ENCODE assay signal across 11 mouse cellular contexts in genomic region chr14:103096621-103097020, GRCm38 (mm10). TPM values are rescaled to one million over a fixed set of nuclear protein-coding genes. Genes with fewer than 3 reads are reported as not detected.
A peak's percentile ranks its signal among the peaks of the same experiment; 100 is the strongest.
DNase-seq lines count a peak whose midpoint lies in the region; ATAC-seq and TF ChIP-seq lines count a peak whose summit lies in the region.
"Had no signal": no experiment of that assay in that cellular context is flagged by ENCODE, and none has a peak within 500 bp of the region (broad histone marks: within the 10 kb centered on the region; RNA-seq: fewer than 3 reads in every experiment).

No protein-coding gene starts in this region.

- peak; percentile 43 for DNase-seq in heart, adult 8-10 months (ENCODE audit: low spot score)
- DNase-seq in heart, postnatal 4 days, result no peak
- peak; percentile 27 for DNase-seq in adrenal gland, postnatal 25 days
- DNase-seq in right cerebral cortex, postnatal 25 days, result no peak
- no peak for DNase-seq in left cerebral cortex, adult 18-20 months (ENCODE audit: low spot score in 2 of 2)
- DNase-seq in ovary, postnatal 10 days (ENCODE audit: low spot score), result no peak
- DNase-seq: kidney, adult 8-10 months had no signal

- WGBS in lung, embryonic 16.5 days, result 50% methylated on average over 6 of the region's 6 CpGs

- peak overlapping the region; percentile 29 for H3K4me2 ChIP-seq in lung, embryonic 16.5 days (ENCODE audit: low read depth, low read length)

- H3K27me3 ChIP-seq in E14TG2a.4 (ENCODE audit: insufficient read depth, low read length), result peaks cover 6% of the 10 kb centered on the region
- H3K27me3 ChIP-seq in lung, embryonic 16.5 days (ENCODE audit: control insufficient read depth, insufficient read depth, low read depth, low read length), result no peaks in the 10 kb centered on the region

- no peak overlapping the region for H3K9ac ChIP-seq in lung, embryonic 16.5 days (ENCODE audit: low read length)

- H3K4me1 ChIP-seq in E14TG2a.4 (replicated peaks; ENCODE audit: low read depth, low read length), result peaks cover 67% of the 10 kb centered on the region
- peaks cover 19% of the 10 kb centered on the region for H3K4me1 ChIP-seq in lung, embryonic 16.5 days (replicated peaks; ENCODE audit: control insufficient read depth, insufficient read depth, low read length)

- H3K9me3 ChIP-seq in E14TG2a.4 (ENCODE audit: low read length), result no peaks in the 10 kb centered on the region
- H3K9me3 ChIP-seq in lung, embryonic 16.5 days (ENCODE audit: control insufficient read depth, low read length), result no peaks in the 10 kb centered on the region

- H3K36me3 ChIP-seq in E14TG2a.4 (ENCODE audit: insufficient read depth, low read length), result peaks cover 51% of the 10 kb centered on the region
- peaks cover 7% of the 10 kb centered on the region for H3K36me3 ChIP-seq in lung, embryonic 16.5 days (ENCODE audit: control insufficient read depth, insufficient read depth, low read length)

- no peak for TF ChIP-seq CTCF in E14TG2a.4 (conservative IDR thresholded peaks at IDR 0.05; ENCODE audit: low read length)

- peak overlapping the region; percentile 92 for H3K4me3 ChIP-seq in E14TG2a.4 (replicated peaks; ENCODE audit: low read length)
- H3K4me3 ChIP-seq in lung, embryonic 16.5 days (ENCODE audit: low read length), result no peak overlapping the region

- no peak overlapping the region for H3K27ac ChIP-seq in lung, embryonic 16.5 days (ENCODE audit: low read length)

- ATAC-seq in lung, embryonic 16.5 days (ENCODE audit: low read depth), result no peak

RNA-seq across cellular contexts. Expression of gene Fbxl3, which starts 2.7 kb away (rescaled TPM):
- 10 to 100 TPM; 45.0 to 59.5 (median 55.1) TPM for total RNA-seq in heart, adult 8-10 months (2022)
- total RNA-seq in heart, postnatal 4 days (2021), result 10 to 100 TPM; 57.6 to 59.7 TPM
- total RNA-seq in adrenal gland, postnatal 25 days (2021), result 76.8 and 86.4 TPM in 2 replicates
- 22.6 and 24.7 TPM in 2 replicates for polyA plus RNA-seq in lung, embryonic 16.5 days (2015; fragmentation: Nextera tagmentation; extraction: Ambion mirVana)
- total RNA-seq in left cerebral cortex, adult 18-20 months (2021), result 10 to 100 TPM; 95.1 to 97.8 TPM

RNA-seq across cellular contexts. Expression of gene Cln5, which starts 26.6 kb away (rescaled TPM):
- 10 to 100 TPM; 18.7 to 24.8 (median 21.1) TPM for total RNA-seq in heart, adult 8-10 months (2022)
- total RNA-seq in heart, postnatal 4 days (2021), result 10 to 100 TPM; 17.8 to 18.3 TPM
- 32.4 and 32.8 TPM in 2 replicates for total RNA-seq in adrenal gland, postnatal 25 days (2021)
- polyA plus RNA-seq in lung, embryonic 16.5 days (2015; fragmentation: Nextera tagmentation; extraction: Ambion mirVana), result 30.2 and 32.5 TPM in 2 replicates
- 10 to 100 TPM; 11.1 to 12.3 TPM for total RNA-seq in left cerebral cortex, adult 18-20 months (2021)

RNA-seq across cellular contexts. Expression of gene Acod1, which starts 49.8 kb away (rescaled TPM):
- total RNA-seq in heart, adult 8-10 months (2022), result under 1 TPM in 1 of 4 experiments, not detected in 3; 0.09 TPM
- not detected for total RNA-seq in heart, postnatal 4 days (2021)
- not detected in 2 replicates for total RNA-seq in adrenal gland, postnatal 25 days (2021)
- not detected in 2 replicates for polyA plus RNA-seq in lung, embryonic 16.5 days (2015; fragmentation: Nextera tagmentation; extraction: Ambion mirVana)
- not detected for total RNA-seq in left cerebral cortex, adult 18-20 months (2021)
- total RNA-seq: left cerebral cortex, postnatal 25 days had no signal
- polyA plus RNA-seq: stomach, embryonic 14.5 days had no signal

Comparison
In these comparisons a context has a peak if more than half of its experiments do, and no peak if none do; other contexts are left out.
1. DNase-seq: peak in heart, adult 8-10 months (single experiment) and adrenal gland, postnatal 25 days (single experiment); none in heart, postnatal 4 days (single experiment), right cerebral cortex, postnatal 25 days (single experiment), left cerebral cortex, adult 18-20 months (0 of 2) and ovary, postnatal 10 days (single experiment).